Mouse (Mus musculus): ENCODE measurements around the gene Fcgr1. TPM values are rescaled to one million over a fixed set of nuclear protein-coding genes. Genes with fewer than 3 reads are reported as not detected.
"Not testable (repeated sequence)": the region's sequence is repeated elsewhere in the genome, so short reads cannot be mapped to it uniquely, and the experiment has no call there.

Gene Fcgr1
- total RNA-seq, 2 experiments from 2014 or later = 2.4 to 2.5 TPM

DNA sequence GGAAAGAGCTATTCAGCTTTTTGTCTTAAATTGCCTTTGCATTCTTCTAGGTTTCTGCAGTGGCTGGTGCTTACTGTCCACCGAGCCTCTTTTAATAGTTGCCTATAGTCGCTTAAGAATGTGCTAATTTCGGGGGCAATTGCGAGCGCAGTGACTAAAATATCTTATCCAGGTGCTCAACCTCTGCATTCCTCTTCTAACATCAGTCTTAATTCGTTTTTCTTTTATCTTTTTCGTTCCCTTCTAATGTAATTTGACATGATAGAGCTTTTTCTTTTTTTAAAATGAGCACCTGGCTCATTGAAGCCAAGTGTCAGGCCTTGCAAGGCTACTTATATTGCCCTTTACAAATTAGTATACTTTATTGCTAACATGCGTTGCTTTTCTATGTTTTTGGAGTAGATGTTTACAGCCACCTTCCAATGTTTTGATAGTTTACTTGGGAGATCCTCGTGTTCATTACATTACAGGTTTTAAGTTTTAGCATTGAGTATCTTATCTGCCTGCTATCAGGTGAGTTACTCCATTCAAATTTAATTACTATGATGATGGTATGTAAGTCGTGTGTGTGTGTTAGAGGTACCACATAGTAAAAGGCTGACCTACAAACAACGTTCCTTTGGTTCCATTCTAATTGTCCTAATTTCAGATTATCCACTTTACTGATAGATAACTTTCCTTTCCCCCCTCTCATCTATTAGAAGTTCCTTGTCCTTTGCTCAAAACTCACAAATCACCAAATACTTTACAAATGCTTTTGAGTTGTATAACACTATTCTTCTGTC is 46.2 kb downstream of the Fcgr1 start:
- no peak for DNase-seq

DNA sequence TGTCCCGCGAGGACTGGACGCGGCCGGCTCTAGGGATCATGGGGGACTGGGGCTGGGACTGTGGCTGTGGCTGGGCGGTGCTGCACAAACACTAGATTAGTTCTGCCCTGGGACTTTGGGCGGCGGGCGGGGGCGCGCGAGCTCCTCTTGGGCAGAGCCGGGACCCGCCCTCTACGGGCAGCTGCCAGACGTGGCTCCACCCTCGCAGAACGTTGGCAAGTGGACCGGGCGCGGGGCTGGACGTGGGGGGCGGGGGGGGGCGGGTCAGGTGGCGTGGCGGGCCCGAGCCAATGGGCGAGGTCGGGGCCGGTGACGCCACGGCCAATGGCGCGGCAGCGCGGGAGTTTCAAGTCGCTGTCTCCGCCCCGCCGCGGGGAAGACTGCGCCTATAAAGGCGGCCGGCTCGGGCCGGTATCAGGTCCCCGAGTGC is 47.3 kb downstream of the Fcgr1 start, which contains the start of gene Hist2h3c1:
Hist2h3c1 (plus strand) TSS at position 259 of the 430 bp plus-strand sequence.
- DNase-seq = not testable (repeated sequence)

DNA sequence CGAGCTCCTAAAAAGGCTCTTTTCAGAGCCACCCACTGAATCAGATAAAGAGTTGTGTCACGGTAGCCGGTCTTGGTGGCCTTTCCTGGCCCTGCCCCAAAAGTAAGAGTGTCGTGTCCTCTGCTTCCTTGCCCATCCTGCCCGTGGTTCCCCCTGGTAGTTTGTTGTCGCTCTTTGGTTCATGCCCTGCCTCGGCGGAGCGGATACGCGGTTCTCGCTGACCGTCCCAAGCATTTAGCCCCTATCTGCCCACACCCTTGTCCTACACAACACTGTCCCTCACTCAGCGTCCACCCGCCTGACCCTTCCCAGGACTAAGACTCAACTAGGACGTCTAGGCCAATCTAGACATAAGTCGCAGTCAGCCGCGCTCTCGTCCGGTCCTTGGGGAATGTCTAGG is 47.8 kb downstream of the Fcgr1 start:
- DNase-seq = not testable (repeated sequence)

DNA sequence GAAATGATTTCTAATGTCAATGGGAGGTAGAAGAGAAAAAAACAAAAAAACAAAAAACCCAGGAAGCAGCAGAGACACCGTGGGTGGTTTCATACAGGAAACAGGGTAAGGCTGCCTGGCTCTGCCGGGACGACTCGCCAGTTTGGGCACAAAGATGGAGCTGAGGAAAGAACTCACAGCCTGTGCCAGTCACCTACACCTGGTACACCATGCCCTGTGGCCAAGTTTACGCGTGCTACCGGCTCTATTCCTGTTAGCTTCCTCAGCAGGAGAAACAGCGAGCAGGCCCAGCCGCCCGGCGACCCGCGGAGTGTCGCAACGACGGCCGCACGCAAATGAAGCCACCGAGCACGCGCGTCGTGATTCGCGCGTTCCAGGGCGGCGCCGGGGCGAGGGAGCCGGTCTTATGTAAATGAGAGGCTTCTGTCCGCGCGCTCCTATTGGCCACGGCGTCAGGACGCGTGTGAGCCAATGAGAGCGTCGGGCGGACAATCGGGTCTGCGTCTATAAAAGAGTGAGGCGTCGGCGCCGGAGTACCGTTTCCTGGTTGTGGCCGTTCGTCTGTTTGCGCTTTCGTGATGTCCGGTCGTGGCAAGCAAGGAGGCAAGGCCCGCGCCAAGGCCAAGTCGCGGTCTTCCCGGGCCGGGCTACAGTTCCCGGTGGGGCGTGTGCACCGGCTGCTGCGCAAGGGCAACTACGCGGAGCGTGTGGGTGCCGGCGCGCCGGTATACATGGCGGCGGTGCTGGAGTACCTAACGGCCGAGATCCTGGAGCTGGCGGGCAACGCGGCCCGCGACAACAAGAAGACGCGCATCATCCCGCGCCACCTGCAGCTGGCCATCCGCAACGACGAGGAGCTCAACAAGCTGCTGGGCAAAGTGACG is 48.5 kb downstream of the Fcgr1 start, which contains the start of gene Hist2h2aa1:
Hist2h2aa1 (plus strand) TSS at position 495 of the 884 bp plus-strand sequence.
- peak; percentile 89 for DNase-seq

DNA sequence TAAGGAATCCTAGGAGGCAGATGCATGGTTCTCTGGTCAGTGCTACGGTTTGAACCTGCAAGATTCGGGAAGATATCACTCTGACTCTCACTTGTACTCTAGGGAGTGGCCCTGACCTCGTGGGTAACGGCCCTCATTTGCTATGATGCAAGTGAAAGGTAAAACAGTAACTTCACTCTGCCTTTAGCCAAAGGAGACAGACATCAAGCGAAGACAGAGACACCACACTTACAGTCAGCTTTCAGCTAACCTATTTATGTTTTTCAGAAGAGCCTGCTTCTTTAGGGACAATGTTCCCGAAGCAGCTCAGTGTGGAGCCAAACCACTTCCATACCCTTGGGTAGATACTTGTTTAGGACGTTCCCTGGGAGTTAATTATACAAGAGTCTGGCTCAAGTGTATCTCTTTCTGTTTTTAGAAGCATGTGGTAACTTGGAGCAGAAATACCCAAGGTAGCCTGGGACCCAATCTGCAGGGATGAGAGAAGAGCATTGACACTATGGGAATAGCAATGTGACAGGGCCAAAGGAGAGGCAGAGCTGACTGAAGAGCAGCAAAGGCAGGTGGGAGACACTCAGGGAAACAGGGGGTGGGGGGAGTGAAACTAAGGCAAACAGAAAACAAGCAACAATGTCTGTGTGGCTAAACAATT is 49.7 kb downstream of the Fcgr1 start:
- DNase-seq = no peak

DNA sequence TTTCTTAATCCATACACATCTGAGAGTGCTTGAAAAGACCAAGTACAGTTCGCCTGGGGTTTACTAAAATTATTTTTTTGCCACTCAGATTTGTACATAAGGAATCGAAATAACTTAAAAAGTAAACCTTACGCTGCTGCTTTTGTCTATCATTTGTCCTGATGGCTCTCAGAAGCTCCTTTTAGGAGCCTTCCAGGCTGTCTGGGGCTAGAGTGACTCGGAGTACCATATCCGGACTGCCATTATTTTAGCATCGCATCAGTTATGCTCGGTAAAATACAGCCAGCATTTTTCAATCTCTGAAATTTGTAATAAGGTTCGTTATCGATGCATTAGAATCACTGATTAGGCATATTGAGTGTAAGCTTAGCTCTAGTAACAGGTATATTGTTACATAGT is 53.0 kb downstream of the Fcgr1 start:
- no peak for DNase-seq

DNA sequence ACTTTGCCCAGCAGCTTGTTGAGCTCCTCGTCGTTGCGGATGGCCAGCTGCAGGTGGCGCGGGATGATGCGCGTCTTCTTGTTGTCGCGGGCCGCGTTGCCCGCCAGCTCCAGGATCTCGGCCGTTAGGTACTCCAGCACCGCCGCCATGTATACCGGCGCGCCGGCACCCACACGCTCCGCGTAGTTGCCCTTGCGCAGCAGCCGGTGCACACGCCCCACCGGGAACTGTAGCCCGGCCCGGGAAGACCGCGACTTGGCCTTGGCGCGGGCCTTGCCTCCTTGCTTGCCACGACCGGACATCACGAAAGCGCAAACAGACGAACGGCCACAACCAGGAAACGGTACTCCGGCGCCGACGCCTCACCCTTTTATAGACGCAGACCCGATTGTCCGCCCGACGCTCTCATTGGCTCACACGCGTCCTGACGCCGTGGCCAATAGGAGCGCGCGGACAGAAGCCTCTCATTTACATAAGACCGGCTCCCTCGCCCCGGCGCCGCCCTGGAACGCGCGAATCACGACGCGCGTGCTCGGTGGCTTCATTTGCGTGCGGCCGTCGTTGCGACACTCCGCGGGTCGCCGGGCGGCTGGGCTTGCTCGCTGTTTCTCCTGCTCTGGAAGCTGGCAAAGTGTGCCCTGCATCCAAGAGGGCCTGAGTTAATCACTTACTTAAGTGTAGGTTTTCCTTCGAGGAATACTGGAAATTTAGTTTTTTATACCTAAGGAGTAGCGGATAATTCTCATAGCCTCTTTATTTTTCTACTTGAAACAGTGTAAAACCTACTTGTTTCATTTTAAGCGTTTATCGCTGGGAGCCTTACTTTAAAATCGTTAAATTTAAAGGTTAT is 53.6 kb downstream of the Fcgr1 start, which contains the start of gene Hist2h2aa2:
Hist2h2aa2 (minus strand) TSS at position 328 of the 850 bp plus-strand sequence.
- peak; percentile 97 for DNase-seq

DNA sequence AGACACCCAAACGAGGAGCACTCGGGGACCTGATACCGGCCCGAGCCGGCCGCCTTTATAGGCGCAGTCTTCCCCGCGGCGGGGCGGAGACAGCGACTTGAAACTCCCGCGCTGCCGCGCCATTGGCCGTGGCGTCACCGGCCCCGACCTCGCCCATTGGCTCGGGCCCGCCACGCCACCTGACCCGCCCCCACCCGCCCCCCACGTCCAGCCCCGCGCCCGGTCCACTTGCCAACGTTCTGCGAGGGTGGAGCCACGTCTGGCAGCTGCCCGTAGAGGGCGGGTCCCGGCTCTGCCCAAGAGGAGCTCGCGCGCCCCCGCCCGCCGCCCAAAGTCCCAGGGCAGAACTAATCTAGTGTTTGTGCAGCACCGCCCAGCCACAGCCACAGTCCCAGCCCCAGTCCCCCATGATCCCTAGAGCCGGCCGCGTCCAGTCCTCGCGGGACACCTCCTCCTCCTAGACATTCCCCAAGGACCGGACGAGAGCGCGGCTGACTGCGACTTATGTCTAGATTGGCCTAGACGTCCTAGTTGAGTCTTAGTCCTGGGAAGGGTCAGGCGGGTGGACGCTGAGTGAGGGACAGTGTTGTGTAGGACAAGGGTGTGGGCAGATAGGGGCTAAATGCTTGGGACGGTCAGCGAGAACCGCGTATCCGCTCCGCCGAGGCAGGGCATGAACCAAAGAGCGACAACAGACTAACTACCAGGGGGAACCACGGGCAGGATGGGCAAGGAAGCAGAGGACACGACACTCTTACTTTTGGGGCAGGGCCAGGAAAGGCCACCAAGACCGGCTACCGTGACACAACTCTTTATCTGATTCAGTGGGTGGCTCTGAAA is 54.6 kb downstream of the Fcgr1 start, which contains the start of gene Hist2h3c2:
Hist2h3c2 (minus strand) TSS at position 174 of the 840 bp plus-strand sequence.
- peak in 1 of 2 experiments; percentile 20 for DNase-seq

DNA sequence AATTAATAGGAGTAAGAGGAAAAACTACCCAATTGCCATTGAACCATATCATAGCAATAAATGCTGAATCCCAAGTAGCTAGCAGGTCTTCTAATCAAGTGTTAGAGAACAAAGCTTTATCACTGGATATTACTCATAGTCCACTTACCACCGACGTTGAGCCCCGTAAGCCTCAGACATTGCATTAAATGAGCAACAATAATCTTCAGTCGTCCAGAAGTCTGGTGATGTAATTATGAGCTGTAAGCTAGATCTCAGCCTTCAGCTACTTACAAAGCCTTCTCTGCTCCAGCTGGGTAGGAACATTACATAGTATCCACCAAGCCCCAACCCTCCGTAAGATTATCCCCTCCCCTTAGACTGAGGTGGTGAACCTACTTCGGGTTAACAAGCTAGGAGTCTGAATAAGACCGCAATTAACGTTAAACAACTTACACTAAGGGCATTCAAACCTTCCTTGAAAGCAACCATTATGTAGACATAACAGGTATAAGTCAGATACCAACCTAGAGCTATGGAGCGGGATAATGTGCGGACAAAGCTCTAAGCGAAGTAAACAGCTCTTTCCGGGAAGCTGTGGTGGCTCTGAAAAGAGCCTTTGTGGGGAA is 55.8 kb downstream of the Fcgr1 start:
- DNase-seq = no peak

DNA sequence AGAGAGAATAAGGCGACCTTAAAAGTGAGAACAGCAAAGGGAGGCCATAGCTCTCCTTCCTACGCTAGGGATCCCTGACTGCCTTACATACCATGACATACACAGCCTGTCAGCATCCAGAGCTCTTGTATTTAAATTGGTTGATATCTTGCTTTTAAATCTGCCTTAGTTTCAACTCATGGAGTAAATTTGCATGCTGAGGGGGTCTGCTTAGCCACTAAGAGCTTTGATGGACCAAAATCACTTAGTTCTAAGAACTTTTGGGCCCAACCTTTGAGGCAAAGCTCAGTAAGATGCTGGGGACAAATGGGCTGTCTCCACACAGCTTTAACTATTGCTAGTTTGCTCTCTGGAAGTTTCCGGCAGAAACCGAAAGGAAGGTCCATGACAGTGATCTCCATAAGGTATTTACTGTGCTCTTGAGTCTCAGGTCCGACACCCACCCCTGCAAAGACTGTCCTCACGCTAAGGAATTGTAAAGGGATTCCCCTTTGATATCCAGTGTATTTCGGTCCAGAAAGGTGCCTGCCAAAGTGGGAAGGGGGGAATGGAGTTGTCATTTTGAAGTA is 56.4 kb downstream of the Fcgr1 start:
- DNase-seq = no peak

DNA sequence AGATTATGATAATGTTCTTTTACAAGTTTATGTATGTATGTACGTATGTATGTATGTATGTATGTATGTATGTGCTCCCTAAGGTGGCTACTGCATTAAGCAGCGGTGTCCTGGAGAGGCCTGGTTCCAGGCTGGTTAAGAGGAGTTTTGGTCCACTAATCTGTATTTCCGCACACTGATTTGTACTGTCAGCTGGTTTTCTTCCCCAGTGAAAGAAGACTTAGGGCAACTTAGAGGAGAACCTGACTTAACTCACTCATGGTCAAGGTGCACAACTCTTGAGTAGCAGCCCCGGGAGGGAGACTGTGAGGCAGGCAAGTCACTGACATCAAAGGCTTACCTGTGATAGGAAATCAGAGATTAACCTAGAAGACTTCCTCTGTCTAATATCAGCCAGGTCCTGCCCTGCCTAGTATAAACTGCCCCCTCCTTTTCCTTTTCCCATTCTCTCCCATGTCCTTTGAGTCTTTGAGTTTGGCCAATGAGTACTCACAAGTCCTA is 56.9 kb downstream of the Fcgr1 start:
- no peak for DNase-seq

DNA sequence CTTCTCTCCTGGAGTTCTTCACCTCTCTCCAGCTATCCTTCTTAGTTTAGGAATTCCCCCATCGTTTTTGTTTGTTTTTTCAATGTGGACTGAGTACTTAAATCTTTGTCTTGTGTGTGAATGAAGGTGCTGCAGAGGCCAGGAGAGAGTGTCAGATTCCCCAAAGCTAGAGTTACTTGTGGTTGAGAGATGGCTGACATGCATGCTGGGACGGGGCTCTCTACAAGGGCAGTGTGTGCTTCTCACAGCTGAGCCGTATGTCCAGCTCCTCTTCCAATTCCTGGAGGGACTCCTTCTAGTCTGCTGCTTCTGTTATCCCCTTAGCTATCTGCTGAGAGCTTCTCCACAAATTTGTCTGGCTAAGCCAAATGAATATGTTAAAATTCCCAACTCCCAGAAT is 57.9 kb downstream of the Fcgr1 start:
- DNase-seq = no peak

DNA sequence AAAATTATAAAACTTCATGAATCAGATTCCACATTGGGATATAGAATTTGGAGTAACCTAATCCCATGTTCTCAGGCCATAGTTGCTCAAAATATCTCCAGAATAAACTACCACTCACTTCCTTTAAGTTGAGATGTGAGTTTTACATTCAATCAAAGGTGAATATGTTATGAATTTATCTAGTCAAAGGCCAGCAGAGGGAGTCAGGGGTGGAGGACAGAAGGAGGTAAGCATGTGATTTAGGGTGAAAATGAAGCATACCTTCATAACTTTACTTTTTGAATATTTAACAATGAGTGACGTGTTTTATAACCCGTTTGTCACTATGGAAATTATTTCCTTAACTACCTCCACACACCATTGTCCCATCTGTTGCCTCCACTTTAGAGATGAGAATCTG is 58.9 kb downstream of the Fcgr1 start:
- DNase-seq = no peak

Small RNAs within 50 kb of the gene (microRNA-seq; reads per million reads assigned to microRNA genes)
- 0 reads per million in 2 experiments for gene Gm47311
- gene Gm47313 = 0 reads per million in 2 experiments

Other genes with a start within 250 kb of the Fcgr1 start
- 10 to 100 TPM; 40.8 to 46.3 TPM for gene Vps45, start 235.5 kb downstream of the Fcgr1 start, total RNA-seq (2021)
- 10 to 100 TPM; 31.0 to 32.6 TPM for gene Otud7b, start 189.4 kb downstream of the Fcgr1 start, total RNA-seq (2021)
- gene Mtmr11, start 132.0 kb downstream of the Fcgr1 start, total RNA-seq (2021) = 1 to 10 TPM; 4.2 to 5.2 TPM
- 10 to 100 TPM; 52.0 to 54.5 TPM for gene Sf3b4, start 121.6 kb downstream of the Fcgr1 start, total RNA-seq (2021)
- gene Sv2a, start 112.8 kb downstream of the Fcgr1 start, total RNA-seq (2021) = 100 to 1,000 TPM; 351 to 376 TPM
- gene Bola1, start 74.3 kb downstream of the Fcgr1 start, total RNA-seq (2021) = 10 to 100 TPM; 15.3 to 18.2 TPM
- gene Hist2h2ab, start 74.1 kb downstream of the Fcgr1 start, total RNA-seq (2021) = 1 to 10 TPM; 7.2 to 8.2 TPM
- 10 to 100 TPM; 20.0 to 22.5 TPM for gene Hist2h2ac, start 73.1 kb downstream of the Fcgr1 start, total RNA-seq (2021)
- 1 to 10 TPM; 6.9 to 7.1 TPM for gene Hist2h2be, start 72.8 kb downstream of the Fcgr1 start, total RNA-seq (2021)
- 10 to 100 TPM; 13.1 to 13.4 TPM for gene Hist2h3c2, start 54.8 kb downstream of the Fcgr1 start, total RNA-seq (2021)
- gene Hist2h2aa2, start 53.7 kb downstream of the Fcgr1 start, total RNA-seq (2021) = 100 to 1,000 TPM; 193 to 195 TPM
- 10 to 100 TPM in 1 of 2 experiments, 1 to 10 TPM in 1; 3.1 to 11.1 TPM for gene Hist2h2aa1, start 48.5 kb downstream of the Fcgr1 start, total RNA-seq (2021)
- not detected for gene Hist2h3c1, start 47.3 kb downstream of the Fcgr1 start, total RNA-seq (2021)
- 10 to 100 TPM; 27.7 to 30.4 TPM for gene Hist2h4, start 30.7 kb downstream of the Fcgr1 start, total RNA-seq (2021)
- gene Hist2h3b, start 25.3 kb downstream of the Fcgr1 start, total RNA-seq (2021) = 10 to 100 TPM; 42.9 to 45.4 TPM
- 100 to 1,000 TPM; 120 TPM for gene Hist2h2bb, start 24.2 kb downstream of the Fcgr1 start, total RNA-seq (2021)
- gene BC107364, start 158.3 kb upstream of the Fcgr1 start, total RNA-seq (2021) = not detected
- gene Hfe2, start 231.2 kb upstream of the Fcgr1 start, total RNA-seq (2021) = under 1 TPM in 1 of 2 experiments, not detected in 1; 0.25 TPM